Mouse (Mus musculus) testis, adult 2 months (tissue): ENCODE measurements around the gene Pnkd. TPM values are rescaled to one million over a fixed set of nuclear protein-coding genes. Genes with fewer than 3 reads are reported as not detected.
A peak's percentile ranks its signal among the peaks of the same experiment; 100 is the strongest.

ENCODE experiments used
- H3K27ac ChIP-seq: fragments of 200-500 bp; 2 replicates; pipeline ENCODE4 v1.5.1; 2012; ENCODE audit warnings: low read depth, low read length; ENCODE audit not compliant: control insufficient read depth, insufficient read depth
- H3K27me3 ChIP-seq: fragments of 200-500 bp; 2 replicates; pipeline ENCODE4 v1.6.1; 2012; ENCODE audit warnings: mild to moderate bottlenecking, low read length, moderate library complexity; ENCODE audit not compliant: control insufficient read depth, insufficient read depth
- H3K36me3 ChIP-seq: fragments of 200-500 bp; 2 replicates; pipeline ENCODE4 v1.6.1; 2012; ENCODE audit warnings: mild to moderate bottlenecking, low read length; ENCODE audit not compliant: control insufficient read depth, insufficient read depth
- H3K4me1 ChIP-seq: fragments of 200-500 bp; 2 replicates; pipeline ENCODE4 v1.6.1; 2012; ENCODE audit warnings: low read length; ENCODE audit not compliant: control insufficient read depth, insufficient read depth
- H3K4me3 ChIP-seq: fragments of 200-500 bp; 2 replicates; pipeline ENCODE4 v1.5.1; 2012; ENCODE audit warnings: low read depth, mild to moderate bottlenecking, low read length, moderate library complexity, mixed read lengths; ENCODE audit not compliant: control insufficient read depth
- CTCF ChIP-seq: fragments of 200-500 bp; IDR thresholded peaks from 2 replicates; pipeline ENCODE4 v1.5.1; 2012; ENCODE audit warnings: low read depth, mild to moderate bottlenecking, inconsistent platforms, low read length, moderate library complexity; ENCODE audit not compliant: control insufficient read depth, insufficient read depth, insufficient replicate concordance
- POLR2A ChIP-seq: fragments of 200-500 bp; IDR thresholded peaks from 2 replicates; pipeline ENCODE4 v1.6.1; 2012; ENCODE audit warnings: low read depth, mild to moderate bottlenecking, inconsistent platforms, low read length, moderate library complexity; ENCODE audit not compliant: control insufficient read depth
- polyA plus RNA-seq: library from polyadenylated mRNA; depleted of rRNA; stranded (reverse); fragments of >200 nt; gene quantifications from 2 replicates; pipeline ENCODE4 v1.2.3, GENCODE M21; 2012

The Pnkd gene
- polyA plus RNA-seq, 1 experiment, result 119 TPM

GRCm38 (mm10) chr1:74298157-74298750, 13.5 kb downstream of the Pnkd start:
- Histone ChIP-seq H3K4me1 (peaks cover 5% of the 10 kb centered on the region; the same call in 1 of the 2 replicates), H3K36me3 (no peaks in the 10 kb centered on the region), H3K27ac (no peak overlapping the region), H3K27me3 (no peaks in the 10 kb centered on the region), H3K4me3 (no peak overlapping the region)
- no peak for TF ChIP-seq CTCF
- TF ChIP-seq POLR2A, result no peak

DNA sequence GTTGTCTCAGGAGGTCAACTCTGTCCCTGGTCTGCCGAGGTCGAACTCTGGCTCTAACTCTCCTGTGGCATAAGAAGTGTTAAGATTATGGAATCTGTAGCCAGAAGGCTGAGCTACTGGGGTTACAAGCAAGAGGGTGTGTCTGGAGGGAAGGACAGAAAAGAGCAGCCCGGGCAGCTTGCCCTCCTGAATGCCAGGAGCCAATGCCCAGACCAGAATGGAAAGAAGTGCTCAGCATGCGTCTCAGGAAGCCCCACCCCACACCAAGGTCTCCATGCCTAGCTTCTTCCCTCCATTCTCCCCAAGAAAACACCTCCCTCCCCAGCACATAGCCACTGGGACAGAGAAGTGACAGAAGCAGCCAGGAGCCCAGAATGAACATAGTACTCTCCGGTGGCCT, 14.3 kb downstream of the Pnkd start:
- no peak overlapping the region for H3K27ac ChIP-seq

DNA sequence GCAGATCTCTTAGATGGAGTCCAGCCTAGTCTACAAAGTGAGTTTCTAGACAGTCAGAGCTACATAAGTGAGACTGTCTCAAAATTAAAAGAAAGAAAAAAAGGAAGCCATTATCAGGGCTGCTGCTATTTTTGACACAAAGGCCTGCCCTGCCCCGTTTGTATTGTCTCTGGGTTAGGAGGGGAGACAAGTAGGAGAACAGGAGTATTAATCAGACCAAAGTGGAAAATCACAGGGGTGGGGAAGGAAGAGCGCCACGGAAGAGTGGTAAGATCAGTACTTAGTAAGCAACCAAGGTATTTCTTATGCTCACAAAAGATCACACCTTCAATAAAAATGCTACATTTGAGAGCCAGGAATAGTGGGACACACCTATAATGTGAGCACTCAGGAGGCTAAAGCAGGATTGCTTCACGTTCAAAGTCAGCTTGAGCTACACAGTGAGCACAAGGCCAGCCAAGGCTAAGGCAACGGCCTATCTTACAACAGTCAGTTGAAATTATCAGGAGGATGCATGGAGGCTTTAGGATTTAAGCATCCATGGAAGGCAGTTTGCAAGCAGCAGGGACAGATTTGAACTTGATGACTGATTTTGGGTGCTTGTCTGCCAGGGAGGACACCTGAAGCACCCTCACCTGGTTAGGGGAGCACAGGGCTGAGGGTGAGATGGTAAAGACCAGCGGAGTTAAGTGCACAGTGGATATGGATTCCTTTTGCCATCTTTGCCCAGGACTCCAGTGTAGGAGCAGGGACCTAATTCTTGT, 15.8 kb downstream of the Pnkd start:
- H3K27me3 ChIP-seq, result no peaks in the 10 kb centered on the region
- no peak overlapping the region for H3K27ac ChIP-seq
- H3K36me3 ChIP-seq, result no peaks in the 10 kb centered on the region
- peaks cover 8% of the 10 kb centered on the region for H3K4me1 ChIP-seq
- TF ChIP-seq POLR2A, result no peak
- no peak for TF ChIP-seq CTCF
- no peak overlapping the region for H3K4me3 ChIP-seq

More for the DNA sequence above, 14.3 kb downstream of the Pnkd start:
- H3K36me3 ChIP-seq, result no peaks in the 10 kb centered on the region
- peaks cover 8% of the 10 kb centered on the region; the same call in 1 of the 2 replicates for H3K4me1 ChIP-seq
- no peaks in the 10 kb centered on the region for H3K27me3 ChIP-seq
- H3K4me3 ChIP-seq, result no peak overlapping the region
- no peak for TF ChIP-seq POLR2A
- no peak for TF ChIP-seq CTCF

- H3K4me3 ChIP-seq, result no peak overlapping the region
- H3K27me3 ChIP-seq, result no peaks in the 10 kb centered on the region
- peak overlapping the region; percentile 30; the same call in 1 of the 2 replicates for H3K27ac ChIP-seq
- peaks cover 8% of the 10 kb centered on the region for H3K4me1 ChIP-seq
- no peaks in the 10 kb centered on the region for H3K36me3 ChIP-seq
- no peak for TF ChIP-seq POLR2A
- no peak for TF ChIP-seq CTCF
These were observed 17.5 kb downstream of the Pnkd start for GRCm38 (mm10) chr1:74302229-74302628.

DNA sequence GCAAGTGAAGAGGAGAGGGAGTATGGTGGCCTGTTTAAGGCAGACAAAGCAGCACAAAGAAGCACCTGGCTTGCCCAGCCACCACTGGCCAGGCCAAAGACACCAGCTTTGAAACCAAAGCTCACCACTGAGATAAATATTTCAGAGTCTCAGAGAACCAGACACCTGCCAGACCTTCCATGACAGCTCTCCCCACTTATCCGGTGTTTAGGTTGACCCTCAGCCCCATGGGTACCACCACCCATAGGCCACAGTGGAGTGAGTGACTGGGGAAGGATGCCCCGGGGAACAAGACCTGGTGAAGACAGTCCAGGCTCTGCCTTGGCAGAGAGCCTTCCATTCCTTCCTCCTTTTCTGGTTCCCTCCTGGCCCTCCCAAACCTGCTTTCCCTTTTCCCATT, 18.1 kb downstream of the Pnkd start:
- Histone ChIP-seq H3K27me3 (no peaks in the 10 kb centered on the region), H3K27ac (0 out of 2 replicates have a peak overlapping the region, but pooled peaks have one; percentile 15), H3K36me3 (no peaks in the 10 kb centered on the region), H3K4me3 (no peak overlapping the region), H3K4me1 (peaks cover 8% of the 10 kb centered on the region)
- no peak for TF ChIP-seq POLR2A
- TF ChIP-seq CTCF, result no peak

GRCm38 (mm10) chr1:74303509-74304338, 19.0 kb downstream of the Pnkd start:
- Histone ChIP-seq H3K36me3 (no peaks in the 10 kb centered on the region), H3K4me1 (peaks cover 8% of the 10 kb centered on the region), H3K27ac (peak overlapping the region; percentile 46), H3K4me3 (peak overlapping the region; percentile 76), H3K27me3 (no peaks in the 10 kb centered on the region)
- TF ChIP-seq CTCF, result no peak
- peak; percentile 57 for TF ChIP-seq POLR2A

GRCm38 (mm10) chr1:74304339-74304790, 19.6 kb downstream of the Pnkd start:
- H3K27ac ChIP-seq, result peak overlapping the region; percentile 46

More at GRCm38 (mm10) chr1:74304339-74304790, 19.6 kb downstream of the Pnkd start:
- TF ChIP-seq POLR2A, result no peak
- TF ChIP-seq CTCF, result no peak
- peaks cover 8% of the 10 kb centered on the region for H3K4me1 ChIP-seq
- H3K4me3 ChIP-seq, result peak overlapping the region; percentile 76
- H3K27me3 ChIP-seq, result no peaks in the 10 kb centered on the region
- H3K36me3 ChIP-seq, result no peaks in the 10 kb centered on the region
